Mouse (Mus musculus) megakaryocyte, embryonic 14.5 days (primary cell): Measurements from ENCODE around the gene Ano2.

Source experiments
- FLI1 ChIP-seq: IDR thresholded peaks from 2 replicates; pipeline ENCODE4 v1.6.1; 2012; ENCODE audit warnings: low read length, inconsistent platforms, mixed read lengths
- GATA1 ChIP-seq: IDR thresholded peaks from 3 replicates; pipeline ENCODE4 v1.6.1; 2012; ENCODE audit warnings: mixed read lengths, low read length, inconsistent platforms, borderline replicate concordance

- TF ChIP-seq FLI1 = no peak
- TF ChIP-seq GATA1 = no peak
These were observed 318.9 kb downstream of the Ano2 start for GRCm38 (mm10) chr6:126009083-126009482.
